Mouse (Mus musculus) small intestine, adult 2 months (tissue): ENCODE measurements at regions not wholly inside any gene's neighbourhood (a gene's known extent, or its start where the extent isn't known, plus 50 kb on each side); places are given as distances from the start of the nearest gene placed in this dataset.

Source experiments
- H3K27ac ChIP-seq: fragments of 200-500 bp; 2 replicates; pipeline ENCODE4 v1.5.1; 2012; ENCODE audit warnings: low read depth, low read length, control low read depth, inconsistent platforms; ENCODE audit not compliant: insufficient read depth
- H3K27me3 ChIP-seq: fragments of 200-500 bp; 2 replicates; pipeline ENCODE4 v1.6.1; 2012; ENCODE audit warnings: mild to moderate bottlenecking, moderate library complexity, low read length, inconsistent platforms; ENCODE audit not compliant: control insufficient read depth, insufficient read depth
- H3K36me3 ChIP-seq: fragments of 200-500 bp; 2 replicates; pipeline ENCODE4 v1.6.1; 2012; ENCODE audit warnings: mild to moderate bottlenecking, low read length, control low read depth, inconsistent platforms; ENCODE audit not compliant: control insufficient read depth, insufficient read depth
- H3K4me1 ChIP-seq: fragments of 200-500 bp; 2 replicates; pipeline ENCODE4 v1.6.1; 2012; ENCODE audit warnings: low read length, inconsistent platforms, mixed read lengths; ENCODE audit not compliant: control insufficient read depth, insufficient read depth, insufficient read length
- H3K4me3 ChIP-seq: fragments of 200-500 bp; 2 replicates; pipeline ENCODE4 v1.5.1; 2012; ENCODE audit warnings: low read depth, mild to moderate bottlenecking, control low read depth, inconsistent platforms, low read length, moderate library complexity
- CTCF ChIP-seq: fragments of 200-500 bp; IDR thresholded peaks from 2 replicates; pipeline ENCODE4 v1.5.1; 2012; ENCODE audit warnings: low read depth, mild to moderate bottlenecking, control low read depth, inconsistent platforms, low read length, moderate library complexity, mixed read lengths; ENCODE audit not compliant: insufficient replicate concordance, insufficient read length; ENCODE audit errors: extremely low read depth
- POLR2A ChIP-seq: fragments of 200-500 bp; IDR thresholded peaks from 2 replicates; pipeline ENCODE4 v1.6.1; 2012; ENCODE audit warnings: low read depth, mild to moderate bottlenecking, control low read depth, inconsistent platforms, low read length, moderate library complexity
- WGBS: fragments of 180-500 bp; shearing (Covaris S2); methylation state at CpG from one replicate; pipeline ENCODE4 v1.1.7; 2018; 5-methylcytosine and 5-hydroxymethylcytosine counted together

GRCm38 (mm10) chr6:143393543-143394207 is 226.7 kb downstream of the Etnk1 start:
- Histone ChIP-seq H3K27ac (no peak overlapping the region), H3K4me1 (no peaks in the 10 kb centered on the region), H3K4me3 (no peak overlapping the region), H3K36me3 (no peaks in the 10 kb centered on the region), H3K27me3 (no peaks in the 10 kb centered on the region)
- WGBS = 63% methylated on average over 10 of the region's 10 CpGs
- no peak for TF ChIP-seq POLR2A
- no peak for TF ChIP-seq CTCF

DNA sequence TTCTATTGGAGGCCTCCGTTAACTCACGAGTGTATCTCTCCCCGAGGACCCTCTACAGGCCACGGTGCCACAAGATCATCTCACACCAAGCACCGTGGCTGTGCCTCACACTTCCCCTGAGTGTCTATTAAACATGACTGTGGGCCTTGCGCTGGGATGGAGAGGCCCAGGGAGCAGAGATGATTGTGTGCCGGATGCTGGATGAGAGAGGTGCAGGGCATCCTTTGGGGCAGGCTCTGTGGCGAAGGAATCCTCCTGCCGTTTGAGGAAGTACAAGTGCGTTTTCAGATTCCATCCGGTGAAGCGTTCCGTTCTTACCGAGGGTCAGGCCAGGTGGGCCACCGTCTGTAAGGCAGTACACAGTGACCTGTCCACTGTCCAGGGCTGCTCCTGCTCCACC is 227.4 kb downstream of the Etnk1 start:
- WGBS = 84% methylated on average over 15 of the region's 15 CpGs
- no peak overlapping the region for H3K27ac ChIP-seq
- no peaks in the 10 kb centered on the region for H3K36me3 ChIP-seq
- TF ChIP-seq POLR2A = no peak
- no peak for TF ChIP-seq CTCF
- H3K27me3 ChIP-seq = no peaks in the 10 kb centered on the region
- H3K4me3 ChIP-seq = no peak overlapping the region
- no peaks in the 10 kb centered on the region for H3K4me1 ChIP-seq

DNA sequence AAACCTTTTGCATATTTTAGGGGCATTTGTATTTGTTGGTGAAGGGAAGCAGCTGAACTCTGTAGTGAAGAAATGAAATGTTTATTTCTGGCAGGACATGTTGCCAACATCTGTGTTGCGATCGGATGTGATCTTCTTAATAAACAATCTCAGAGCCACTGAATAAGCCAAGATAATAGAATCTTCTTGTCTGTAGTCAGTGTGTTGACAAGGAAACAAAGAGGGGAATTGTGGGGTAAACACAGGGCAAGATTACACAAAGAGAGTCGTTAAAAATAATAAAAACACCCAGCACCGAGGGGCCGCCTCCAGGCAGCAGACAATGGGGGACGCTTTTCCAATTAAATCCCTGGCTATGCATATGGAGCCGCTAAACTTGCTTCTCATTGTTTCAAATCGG is 234.4 kb downstream of the Etnk1 start:
- no peak for TF ChIP-seq POLR2A
- TF ChIP-seq CTCF = no peak
- WGBS = 45% methylated on average over 8 of the region's 8 CpGs
- Histone ChIP-seq H3K4me3 (no peak overlapping the region), H3K27ac (no peak overlapping the region), H3K27me3 (no peaks in the 10 kb centered on the region), H3K36me3 (no peaks in the 10 kb centered on the region), H3K4me1 (no peaks in the 10 kb centered on the region)

GRCm38 (mm10) chr6:143401921-143402320 is 234.9 kb downstream of the Etnk1 start:
- Histone ChIP-seq H3K27me3 (no peaks in the 10 kb centered on the region), H3K36me3 (no peaks in the 10 kb centered on the region), H3K4me1 (no peaks in the 10 kb centered on the region), H3K4me3 (no peak overlapping the region), H3K27ac (no peak overlapping the region)
- TF ChIP-seq POLR2A = no peak
- no peak for TF ChIP-seq CTCF
- WGBS = 86% methylated on average over 7 of the region's 7 CpGs

DNA sequence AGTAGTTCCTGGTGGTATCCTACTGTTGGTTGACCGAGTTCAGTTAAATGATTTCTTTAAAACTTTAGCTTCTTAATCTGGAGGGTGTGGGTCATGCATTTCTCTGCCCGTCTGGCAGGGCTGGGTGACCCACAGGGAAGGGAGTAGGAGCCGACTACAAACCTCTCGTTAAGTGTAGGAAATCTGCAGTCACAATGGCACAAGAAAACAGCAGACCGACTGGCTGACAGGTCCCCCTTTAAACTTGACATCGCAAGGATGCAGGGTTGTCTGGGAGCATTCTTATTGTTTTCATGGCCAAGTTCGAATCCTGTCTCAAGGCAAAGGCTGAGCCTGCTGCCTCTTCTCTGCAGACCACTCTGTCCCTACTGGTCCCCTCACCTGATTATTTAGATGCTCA is 235.7 kb downstream of the Etnk1 start:
- WGBS = 76% methylated on average over 7 of the region's 7 CpGs

DNA sequence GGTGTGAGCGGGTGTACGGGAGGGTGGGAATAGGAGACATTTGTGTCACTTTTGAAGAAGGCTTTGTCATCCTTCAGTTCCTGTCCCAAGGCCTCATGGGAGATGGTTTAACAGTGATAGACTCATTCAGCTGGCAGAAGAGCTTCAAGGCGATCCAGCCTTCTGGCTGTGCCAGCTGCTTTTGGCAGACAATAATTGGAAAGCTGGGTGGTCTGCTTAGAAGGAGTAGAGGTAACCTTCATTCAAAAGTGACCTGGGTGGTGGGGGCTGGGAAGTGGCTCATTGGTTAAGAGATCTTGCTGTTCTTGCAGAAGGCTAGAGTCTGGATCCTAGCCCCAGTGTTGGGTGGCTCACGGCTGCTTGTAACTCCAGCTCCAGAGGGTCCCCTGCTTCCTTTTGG is 237.5 kb downstream of the Etnk1 start:
- Histone ChIP-seq H3K4me1 (no peaks in the 10 kb centered on the region), H3K27me3 (no peaks in the 10 kb centered on the region), H3K27ac (no peak overlapping the region), H3K36me3 (no peaks in the 10 kb centered on the region), H3K4me3 (no peak overlapping the region)
- TF ChIP-seq POLR2A (no peak), CTCF (no peak)
- 83% methylated on average over 4 of the region's 4 CpGs for WGBS

More for the DNA sequence above, 235.7 kb downstream of the Etnk1 start:
- TF ChIP-seq CTCF (no peak), POLR2A (no peak)
- Histone ChIP-seq H3K36me3 (no peaks in the 10 kb centered on the region), H3K27me3 (no peaks in the 10 kb centered on the region), H3K4me3 (no peak overlapping the region), H3K4me1 (no peaks in the 10 kb centered on the region), H3K27ac (no peak overlapping the region)

GRCm38 (mm10) chr6:143412056-143412455 is 245.0 kb downstream of the Etnk1 start:
- 79% methylated on average over 5 of the region's 5 CpGs for WGBS
- H3K4me3 ChIP-seq = no peak overlapping the region
- TF ChIP-seq CTCF = no peak
- no peak for TF ChIP-seq POLR2A
- H3K4me1 ChIP-seq = no peaks in the 10 kb centered on the region
- no peaks in the 10 kb centered on the region for H3K36me3 ChIP-seq
- H3K27ac ChIP-seq = no peak overlapping the region
- H3K27me3 ChIP-seq = no peaks in the 10 kb centered on the region

DNA sequence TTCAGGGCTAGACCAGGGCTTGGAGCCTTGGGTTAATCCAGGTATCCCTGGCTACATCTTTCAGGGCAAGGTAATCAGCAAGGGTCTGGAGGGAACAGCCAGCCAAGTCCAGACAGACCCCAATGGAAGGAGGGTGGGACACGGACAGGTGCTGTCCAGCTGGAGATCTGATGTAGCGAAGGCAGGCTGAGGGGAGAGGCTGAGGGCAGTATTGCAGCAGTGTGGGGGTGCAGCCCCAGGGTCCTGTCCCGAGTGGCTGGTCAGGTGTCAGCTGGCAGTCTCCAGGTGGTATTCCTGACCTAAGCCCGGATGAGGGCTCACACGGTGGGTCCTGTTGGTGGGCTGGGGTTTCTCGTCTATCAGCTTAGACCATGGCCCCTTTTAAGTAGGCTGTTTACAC is 245.7 kb downstream of the Etnk1 start:
- H3K4me3 ChIP-seq = no peak overlapping the region
- no peak for TF ChIP-seq POLR2A
- TF ChIP-seq CTCF = no peak
- WGBS = 85% methylated on average over 6 of the region's 6 CpGs
- H3K4me1 ChIP-seq = no peaks in the 10 kb centered on the region
- H3K27ac ChIP-seq = no peak overlapping the region
- H3K27me3 ChIP-seq = no peaks in the 10 kb centered on the region
- no peaks in the 10 kb centered on the region for H3K36me3 ChIP-seq
